In the genomic region with DNA sequence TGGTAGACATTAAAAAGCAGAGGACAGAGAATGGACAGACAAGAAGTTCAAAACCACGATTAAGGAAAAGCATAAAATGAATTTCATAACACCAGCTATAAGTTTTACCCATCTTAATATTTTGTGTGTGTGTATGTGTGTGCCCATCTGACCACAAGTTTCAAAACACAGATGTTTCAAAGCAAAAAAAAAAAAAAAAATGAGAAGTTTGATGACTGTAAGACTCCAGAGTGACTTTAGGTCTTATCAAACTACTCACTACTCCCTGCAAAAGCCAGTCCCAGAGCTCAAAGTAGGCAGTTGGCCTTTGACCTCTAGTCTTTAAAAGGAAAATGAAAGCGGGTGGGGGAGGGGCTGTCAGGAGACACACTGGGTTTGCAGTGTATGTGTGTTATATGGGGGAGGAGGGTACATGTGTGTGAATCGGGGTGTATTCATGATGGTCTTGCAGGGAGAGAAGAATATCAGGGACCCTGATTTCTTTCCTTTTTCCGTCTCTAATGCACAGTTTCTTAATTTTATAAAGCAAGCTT, we compare ENCODE assay signal across 26 mouse cellular contexts. TPM values are rescaled to one million over a fixed set of nuclear protein-coding genes. Genes with fewer than 3 reads are reported as not detected.
A peak's percentile ranks its signal among the peaks of the same experiment; 100 is the strongest.
DNase-seq lines count a peak whose midpoint lies in the region; ATAC-seq and TF ChIP-seq lines count a peak whose summit lies in the region.
"Had no signal": no experiment of that assay in that cellular context is flagged by ENCODE, and none has a peak within 500 bp of the region (broad histone marks: within the 10 kb centered on the region; RNA-seq: fewer than 3 reads in every experiment).

No protein-coding gene starts in this region.

- no peaks in the 10 kb centered on the region for H3K36me3 ChIP-seq in midbrain, embryonic 11.5 days (ENCODE audit: control insufficient read depth, insufficient read depth, low read length)
- H3K36me3 ChIP-seq in midbrain, embryonic 14.5 days (ENCODE audit: control insufficient read depth, insufficient read depth, low read length): no peaks in the 10 kb centered on the region
- H3K36me3 ChIP-seq in intestine, embryonic 15.5 days: no peaks in the 10 kb centered on the region
- H3K36me3 ChIP-seq in liver, embryonic 13.5 days: no peaks in the 10 kb centered on the region
- H3K36me3 ChIP-seq in forebrain, postnatal 0 days (ENCODE audit: insufficient read depth): no peaks in the 10 kb centered on the region
- H3K36me3 ChIP-seq: embryonic facial prominence, embryonic 15.5 days; hindbrain, embryonic 15.5 days; midbrain, embryonic 10.5 days had no signal

- H3K4me1 ChIP-seq in midbrain, embryonic 11.5 days (ENCODE audit: control insufficient read depth, insufficient read depth, low read length): peaks cover 7% of the 10 kb centered on the region; the same call in 1 of the 2 replicates
- H3K4me1 ChIP-seq in midbrain, embryonic 14.5 days (ENCODE audit: control insufficient read depth, insufficient read depth, low read length): no peaks in the 10 kb centered on the region
- H3K4me1 ChIP-seq in intestine, embryonic 15.5 days (replicated peaks): peaks cover 19% of the 10 kb centered on the region; the same call in 1 of the 2 replicates
- peaks cover 5% of the 10 kb centered on the region for H3K4me1 ChIP-seq in liver, embryonic 13.5 days (replicated peaks)
- no peaks in the 10 kb centered on the region for H3K4me1 ChIP-seq in forebrain, postnatal 0 days (ENCODE audit: insufficient read depth)
- H3K4me1 ChIP-seq: hindbrain, embryonic 15.5 days had no signal

- H3K9ac ChIP-seq in midbrain, embryonic 11.5 days (ENCODE audit: low read length): no peak overlapping the region
- H3K9ac ChIP-seq in midbrain, embryonic 14.5 days (replicated peaks; ENCODE audit: low read length): no peak overlapping the region
- no peak overlapping the region for H3K9ac ChIP-seq in intestine, embryonic 15.5 days
- no peak overlapping the region for H3K9ac ChIP-seq in liver, embryonic 13.5 days
- H3K9ac ChIP-seq in forebrain, postnatal 0 days: no peak overlapping the region
- H3K9ac ChIP-seq: embryonic facial prominence, embryonic 15.5 days; hindbrain, embryonic 15.5 days had no signal

- no peak overlapping the region for H3K27ac ChIP-seq in midbrain, embryonic 11.5 days (ENCODE audit: low read depth, low read length)
- no peak overlapping the region for H3K27ac ChIP-seq in midbrain, embryonic 14.5 days (replicated peaks; ENCODE audit: low read depth, low read length)
- no peak overlapping the region for H3K27ac ChIP-seq in intestine, embryonic 15.5 days
- peak overlapping the region; percentile 63 for H3K27ac ChIP-seq in liver, embryonic 13.5 days
- no peak overlapping the region for H3K27ac ChIP-seq in forebrain, postnatal 0 days (ENCODE audit: low read depth, low read length)
- H3K27ac ChIP-seq: embryonic facial prominence, embryonic 15.5 days; hindbrain, embryonic 15.5 days had no signal

- 58% methylated on average over 4 of the region's 4 CpGs for WGBS in midbrain, embryonic 11.5 days
- 58% methylated on average over 4 of the region's 4 CpGs for WGBS in midbrain, embryonic 14.5 days
- WGBS in intestine, embryonic 15.5 days: 61% methylated on average over 4 of the region's 4 CpGs
- WGBS in liver, embryonic 13.5 days (ENCODE audit: insufficient replicate concordance): 55% methylated on average over 4 of the region's 4 CpGs
- 72% methylated on average over 4 of the region's 4 CpGs for WGBS in forebrain, postnatal 0 days

- no peak overlapping the region for H3K4me3 ChIP-seq in midbrain, embryonic 11.5 days (ENCODE audit: low read depth, low read length)
- H3K4me3 ChIP-seq in midbrain, embryonic 14.5 days (replicated peaks; ENCODE audit: low read depth, low read length): no peak overlapping the region
- H3K4me3 ChIP-seq in intestine, embryonic 15.5 days (replicated peaks): no peak overlapping the region
- no peak overlapping the region for H3K4me3 ChIP-seq in liver, embryonic 13.5 days (replicated peaks)
- H3K4me3 ChIP-seq in forebrain, postnatal 0 days (ENCODE audit: low read depth, low read length): no peak overlapping the region
- H3K4me3 ChIP-seq: embryonic facial prominence, embryonic 15.5 days; hindbrain, embryonic 15.5 days; midbrain, embryonic 10.5 days had no signal

- intact Hi-C loops in heart, postnatal 14 days (cut with DNase I): no loop called here

- DNase-seq in midbrain, embryonic 11.5 days (ENCODE audit: low spot score, missing footprints): peak; percentile 85
- DNase-seq in midbrain, embryonic 14.5 days: no peak
- no peak for DNase-seq in liver, embryonic 13.5 days
- DNase-seq in heart, postnatal 14 days: no peak
- no peak for DNase-seq in forebrain, postnatal 0 days
- DNase-seq in urinary bladder, postnatal 14 days (ENCODE audit: low spot score): no peak
- DNase-seq: adrenal gland, postnatal 36 days; cerebellum, adult 18-20 months; cerebellum, postnatal 36 days; heart, postnatal 10 days; kidney, adult 18-20 months; kidney, postnatal 14 days; left cerebral cortex, postnatal 4 days; lung, adult 18-20 months; retina, postnatal 1 day; thymus, postnatal 25 days had no signal

- ATAC-seq in midbrain, embryonic 11.5 days (ENCODE audit: low FRiP score): no peak
- no peak for ATAC-seq in midbrain, embryonic 14.5 days (ENCODE audit: low FRiP score, low TSS enrichment)
- peak; percentile 32; the same call in 1 of the 2 replicates for ATAC-seq in intestine, embryonic 15.5 days
- no peak for ATAC-seq in liver, embryonic 13.5 days (ENCODE audit: low read depth)
- ATAC-seq in forebrain, postnatal 0 days: no peak

- no peak for TF ChIP-seq CTCF in forebrain, postnatal 0 days (IDR thresholded peaks at IDR 0.05; ENCODE audit: low read depth)

- H3K4me2 ChIP-seq in midbrain, embryonic 11.5 days: no peak overlapping the region
- no peak overlapping the region for H3K4me2 ChIP-seq in midbrain, embryonic 14.5 days (ENCODE audit: low read length)
- no peak overlapping the region for H3K4me2 ChIP-seq in intestine, embryonic 15.5 days (replicated peaks)
- H3K4me2 ChIP-seq in liver, embryonic 13.5 days: no peak overlapping the region
- H3K4me2 ChIP-seq in forebrain, postnatal 0 days (ENCODE audit: low read depth): no peak overlapping the region
- H3K4me2 ChIP-seq: embryonic facial prominence, embryonic 15.5 days; heart, embryonic 11.5 days; hindbrain, embryonic 15.5 days had no signal

- no peaks in the 10 kb centered on the region for H3K9me3 ChIP-seq in midbrain, embryonic 11.5 days (ENCODE audit: control insufficient read depth, low read length)
- H3K9me3 ChIP-seq in midbrain, embryonic 14.5 days (ENCODE audit: control insufficient read depth, low read length): no peaks in the 10 kb centered on the region
- no peaks in the 10 kb centered on the region for H3K9me3 ChIP-seq in intestine, embryonic 15.5 days
- H3K9me3 ChIP-seq in liver, embryonic 13.5 days (replicated peaks): no peaks in the 10 kb centered on the region
- H3K9me3 ChIP-seq in forebrain, postnatal 0 days (ENCODE audit: low read length): no peaks in the 10 kb centered on the region
- H3K9me3 ChIP-seq: embryonic facial prominence, embryonic 15.5 days; hindbrain, embryonic 15.5 days; midbrain, embryonic 10.5 days had no signal

- H3K27me3 ChIP-seq in midbrain, embryonic 11.5 days (ENCODE audit: control insufficient read depth, insufficient read depth, low read length): no peaks in the 10 kb centered on the region
- no peaks in the 10 kb centered on the region for H3K27me3 ChIP-seq in midbrain, embryonic 14.5 days (ENCODE audit: control insufficient read depth, insufficient read depth, low read length)
- H3K27me3 ChIP-seq in intestine, embryonic 15.5 days (replicated peaks): no peaks in the 10 kb centered on the region
- H3K27me3 ChIP-seq in liver, embryonic 13.5 days: no peaks in the 10 kb centered on the region
- no peaks in the 10 kb centered on the region for H3K27me3 ChIP-seq in forebrain, postnatal 0 days (ENCODE audit: insufficient read depth, low read length)
- H3K27me3 ChIP-seq: CH12.LX; embryonic facial prominence, embryonic 15.5 days had no signal

RNA-seq across cellular contexts. Expression of a gene that starts 14.2 kb away (rescaled TPM):
- not detected in 2 replicates for polyA plus RNA-seq in midbrain, embryonic 11.5 days (2014; fragmentation: Nextera tagmentation; extraction: Ambion mirVana)
- 0.38 TPM in 1 of 2 replicates, not detected in the other for polyA plus RNA-seq in midbrain, embryonic 14.5 days (2014; fragmentation: Nextera tagmentation; extraction: Ambion mirVana)
- 15.1 and 15.3 TPM in 2 replicates for polyA plus RNA-seq in intestine, embryonic 15.5 days (2015; fragmentation: Nextera tagmentation; extraction: Ambion mirVana)
- polyA plus RNA-seq in liver, embryonic 13.5 days (2015; fragmentation: Nextera tagmentation; extraction: Ambion mirVana): 7.2 and 9.0 TPM in 2 replicates
- 10 to 100 TPM in 1 of 2 experiments, 1 to 10 TPM in 1; 8.8 to 11.1 TPM for total RNA-seq in heart, postnatal 14 days (2021)
- not detected in 2 replicates for total RNA-seq in forebrain, postnatal 0 days (2014; rRNA removed)
- polyA plus RNA-seq in forebrain, postnatal 0 days (2015; fragmentation: Nextera tagmentation; extraction: Ambion mirVana): 0.19 TPM in 1 of 2 replicates, not detected in the other
- total RNA-seq: MEL; monocyte, adult 5-6 weeks had no signal
- polyA plus RNA-seq: gonadal fat pad, adult 2 months; hindbrain, embryonic 15.5 days; neural tube, embryonic 11.5 days had no signal

RNA-seq across cellular contexts. Expression of a gene that starts 18.7 kb away (rescaled TPM):
- polyA plus RNA-seq in midbrain, embryonic 11.5 days (2014; fragmentation: Nextera tagmentation; extraction: Ambion mirVana): 3.2 and 3.4 TPM in 2 replicates
- polyA plus RNA-seq in midbrain, embryonic 14.5 days (2014; fragmentation: Nextera tagmentation; extraction: Ambion mirVana): 4.0 and 4.9 TPM in 2 replicates
- polyA plus RNA-seq in intestine, embryonic 15.5 days (2015; fragmentation: Nextera tagmentation; extraction: Ambion mirVana): 10.1 and 12.0 TPM in 2 replicates
- 2.4 and 3.3 TPM in 2 replicates for polyA plus RNA-seq in liver, embryonic 13.5 days (2015; fragmentation: Nextera tagmentation; extraction: Ambion mirVana)
- 10 to 100 TPM; 12.1 to 13.5 TPM for total RNA-seq in heart, postnatal 14 days (2021)
- total RNA-seq in forebrain, postnatal 0 days (2014; rRNA removed): 13.5 and 13.7 TPM in 2 replicates
- 13.1 and 15.3 TPM in 2 replicates for polyA plus RNA-seq in forebrain, postnatal 0 days (2015; fragmentation: Nextera tagmentation; extraction: Ambion mirVana)
- total RNA-seq: MEL had no signal
